Mouse (Mus musculus) lung, adult 2 months (tissue): ENCODE measurements around the gene Drc7.

Experiments
- CTCF ChIP-seq: fragments of 200-500 bp; IDR thresholded peaks from 2 replicates; pipeline ENCODE4 v1.5.1; 2011; ENCODE audit warnings: mild to moderate bottlenecking, low read length, control low read depth; ENCODE audit not compliant: insufficient read depth
- POLR2A ChIP-seq: fragments of 200-500 bp; IDR thresholded peaks from 2 replicates; pipeline ENCODE4 v1.6.1; 2011; ENCODE audit warnings: low read depth, mild to moderate bottlenecking, control low read depth, low read length, borderline replicate concordance; ENCODE audit errors: extremely low read depth

DNA sequence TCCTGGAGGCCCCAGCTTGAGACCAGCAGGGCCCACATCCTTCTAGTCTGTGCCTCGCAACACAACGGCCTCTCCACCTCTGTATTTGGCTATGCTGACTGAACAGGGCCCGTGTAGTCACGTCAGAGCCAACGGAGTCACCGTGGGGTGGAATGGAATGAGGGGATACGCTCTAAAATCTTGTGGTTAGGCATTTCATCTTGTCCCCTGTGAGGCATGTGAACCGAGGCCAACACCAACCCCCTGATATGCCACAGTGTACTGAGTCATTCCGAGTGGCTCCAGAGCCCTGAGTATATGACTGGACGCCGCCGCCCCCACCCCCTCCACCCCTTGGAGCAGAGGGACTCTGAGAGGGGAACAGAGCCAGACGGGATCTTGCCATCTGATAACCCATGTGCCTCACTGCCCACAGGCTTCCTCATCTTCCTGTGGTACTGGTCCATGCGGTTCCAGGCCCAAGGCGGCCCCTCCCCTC is 42.4 kb upstream of the Drc7 start:
- no peak for TF ChIP-seq CTCF
- TF ChIP-seq POLR2A, result no peak
